Mouse (Mus musculus): ENCODE results near the gene Wdfy4. TPM values are rescaled to one million over a fixed set of nuclear protein-coding genes. Genes with fewer than 3 reads are reported as not detected.
A peak's percentile ranks its signal among the peaks of the same experiment; 100 is the strongest.

Gene Wdfy4
- total and polyA plus RNA-seq, 3 experiments = 27.0 to 34.8 (median 30.9) TPM

DNA sequence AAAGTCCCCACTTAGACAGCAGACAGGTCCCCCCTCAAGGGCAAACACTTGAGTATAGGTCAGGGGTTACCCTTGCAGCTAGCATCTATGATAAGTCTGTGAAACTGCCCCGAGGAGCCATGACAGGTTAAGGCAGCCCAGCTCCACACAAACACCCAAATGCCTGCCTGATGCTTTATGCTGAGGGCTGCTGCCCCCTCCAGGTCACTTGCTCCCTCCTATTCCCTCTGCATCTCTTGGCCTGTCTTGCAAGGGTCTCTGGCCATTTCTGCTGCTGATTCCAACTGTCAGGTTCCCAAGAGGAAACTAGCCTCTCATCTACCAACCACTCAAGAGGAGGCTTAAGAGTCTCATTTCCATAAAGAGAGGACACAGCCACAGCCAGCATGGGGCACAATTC lies 32.4 kb downstream of the Wdfy4 start:
- Histone ChIP-seq H3K9me3 (replicated peaks; ENCODE audit: insufficient read depth, low read length) (no peaks in the 10 kb centered on the region), H3K9ac (ENCODE audit: control insufficient read depth, low read depth, low read length, poor library complexity, severe bottlenecking) (no peak overlapping the region), H3K27me3 (ENCODE audit: control insufficient read depth in 1 of 2, insufficient read depth in 2 of 2, low read length in 2 of 2) (no peaks in the 10 kb centered on the region), H3K79me2 (ENCODE audit: control insufficient read depth, insufficient read depth, low read length, poor library complexity) (no peaks in the 10 kb centered on the region), H3K4me3 (ENCODE audit: control insufficient read depth in 1 of 2, insufficient read depth in 1 of 2, low read depth in 2 of 2, low read length in 2 of 2) (no peak overlapping the region), H3K4me1 (ENCODE audit: control insufficient read depth in 1 of 2, insufficient read depth in 2 of 2, low read length in 2 of 2) (no peaks in the 10 kb centered on the region), H3K27ac (ENCODE audit: control insufficient read depth, low read depth, low read length) (no peak overlapping the region), H3K36me3 (ENCODE audit: control insufficient read depth in 1 of 2, insufficient read depth in 2 of 2, low read length in 2 of 2) (peaks cover 0 to 1% of the 10 kb centered on the region in 2 experiments; a peak in 1 of 4 replicates)
- no peak for DNase-seq (ENCODE audit: low read depth, low spot score)
- no peak for TF ChIP-seq POLR2AphosphoS5 (IDR thresholded peaks at IDR 0.05; ENCODE audit: borderline replicate concordance, low read depth, low read length)
- TF ChIP-seq CTCF (IDR thresholded peaks at IDR 0.05 in 2 of 3, conservative IDR thresholded peaks at IDR 0.05 in 1 of 3; ENCODE audit: control insufficient read depth in 1 of 3, insufficient read depth in 1 of 3, low read depth in 2 of 3, low read length in 3 of 3, poor library complexity in 1 of 3, severe bottlenecking in 1 of 3) = 0 out of 6 replicates have a peak, but pooled peaks of 1 of the 3 experiments have one; percentile 13
- TF ChIP-seq MEF2A (IDR thresholded peaks at IDR 0.05; ENCODE audit: extremely low read depth, insufficient replicate concordance, low read depth, low read length, poor library complexity, severe bottlenecking) = no peak
- TF ChIP-seq USF1 (IDR thresholded peaks at IDR 0.05; ENCODE audit: low read depth, low read length) = no peak

DNA sequence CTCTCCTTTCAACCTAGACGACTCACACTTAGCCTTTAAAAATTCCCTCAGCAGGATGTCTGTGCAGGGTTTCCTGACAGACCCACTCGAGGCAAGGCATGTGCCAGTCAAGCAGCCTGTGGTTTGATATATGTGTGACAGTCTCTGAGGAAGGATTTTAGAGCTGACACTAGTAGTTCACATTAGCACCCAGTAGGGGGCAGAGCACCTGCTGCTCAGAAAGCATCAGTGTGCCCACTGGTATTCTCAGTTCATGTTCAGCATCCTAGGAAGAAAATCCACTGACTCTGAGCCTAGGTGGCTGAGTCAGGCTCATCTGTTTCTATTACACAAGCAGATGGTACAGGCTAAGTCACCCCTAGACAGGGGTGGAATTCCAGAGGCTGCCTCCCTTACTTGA lies 39.0 kb downstream of the Wdfy4 start:
- TF ChIP-seq MXI1 (IDR thresholded peaks at IDR 0.05; ENCODE audit: low read depth, low read length) (no peak), MYC (IDR thresholded peaks at IDR 0.05; ENCODE audit: low read depth, low read length) (no peak), RAD21 (IDR thresholded peaks at IDR 0.05; ENCODE audit: low read depth, low read length) (peak; percentile 21), ZMIZ1 (IDR thresholded peaks at IDR 0.05; ENCODE audit: low read depth, low read length) (no peak), CTCF (IDR thresholded peaks at IDR 0.05 in 2 of 3, conservative IDR thresholded peaks at IDR 0.05 in 1 of 3; ENCODE audit: control insufficient read depth in 1 of 3, insufficient read depth in 1 of 3, low read depth in 2 of 3, low read length in 3 of 3, poor library complexity in 1 of 3, severe bottlenecking in 1 of 3) (peak; percentile 65 to 88 (median 70)), GATA1 (IDR thresholded peaks at IDR 0.05; ENCODE audit: low read depth, low read length) (no peak), MAZ (IDR thresholded peaks at IDR 0.05; ENCODE audit: low read depth, low read length) (no peak), MAX (IDR thresholded peaks at IDR 0.05; ENCODE audit: low read length) (no peak), ZNF384 (IDR thresholded peaks at IDR 0.05; ENCODE audit: low read depth, low read length) (no peak), USF1 (IDR thresholded peaks at IDR 0.05; ENCODE audit: low read depth, low read length) (no peak), SMC3 (IDR thresholded peaks at IDR 0.05; ENCODE audit: low read depth, low read length) (peak; percentile 56), USF2 (IDR thresholded peaks at IDR 0.05; ENCODE audit: borderline replicate concordance in 1 of 2, insufficient read depth in 1 of 2, low read depth in 1 of 2, low read length in 2 of 2) (no peak)
- Histone ChIP-seq H3K4me1 (ENCODE audit: control insufficient read depth in 1 of 2, insufficient read depth in 2 of 2, low read length in 2 of 2) (no peaks in the 10 kb centered on the region), H3K27me3 (ENCODE audit: control insufficient read depth in 1 of 2, insufficient read depth in 2 of 2, low read length in 2 of 2) (no peaks in the 10 kb centered on the region), H3K4me3 (ENCODE audit: control insufficient read depth in 1 of 2, insufficient read depth in 1 of 2, low read depth in 2 of 2, low read length in 2 of 2) (no peak overlapping the region), H3K9ac (ENCODE audit: control insufficient read depth, low read depth, low read length, poor library complexity, severe bottlenecking) (no peak overlapping the region), H3K79me2 (ENCODE audit: control insufficient read depth, insufficient read depth, low read length, poor library complexity) (no peaks in the 10 kb centered on the region), H3K9me3 (replicated peaks; ENCODE audit: insufficient read depth, low read length) (no peaks in the 10 kb centered on the region), H3K27ac (ENCODE audit: control insufficient read depth, low read depth, low read length) (no peak overlapping the region), H3K36me3 (ENCODE audit: control insufficient read depth in 1 of 2, insufficient read depth in 2 of 2, low read length in 2 of 2) (no peaks in the 10 kb centered on the region; a peak in 1 of 4 replicates)
- peak; percentile 56 for DNase-seq (ENCODE audit: low read depth, low spot score)
